Mouse (Mus musculus) spleen, adult 2 months (tissue): ENCODE measurements at regions not wholly inside any gene's neighbourhood (a gene's known extent, or its start where the extent isn't known, plus 50 kb on each side); places are given as distances from the start of the nearest gene placed in this dataset.

Experiments
- CTCF ChIP-seq: fragments of 200-500 bp; IDR thresholded peaks from 2 replicates; pipeline ENCODE4 v1.5.1; 2011; ENCODE audit warnings: mild to moderate bottlenecking, inconsistent platforms; ENCODE audit not compliant: insufficient read depth, insufficient read length, insufficient replicate concordance; ENCODE audit errors: extremely low read depth
- POLR2A ChIP-seq: fragments of 200-500 bp; IDR thresholded peaks from 2 replicates; pipeline ENCODE4 v1.6.1; 2011; ENCODE audit warnings: low read depth, low read length, inconsistent platforms

GRCm38 (mm10) chr4:9035350-9035749 is 796.5 kb upstream of the Car8 start:
- TF ChIP-seq POLR2A (no peak), CTCF (no peak)
